Mouse (Mus musculus) testis, adult 10 weeks (tissue): ENCODE data around the gene Csnk2a1. TPM values are rescaled to one million over a fixed set of nuclear protein-coding genes. Genes with fewer than 3 reads are reported as not detected.

Source experiments
- polyA plus RNA-seq: library from polyadenylated mRNA; stranded (reverse); fragments of 350-450 nt; fragmentation: Illumina TruSeq; extraction: RNeasy Lipid Tissue Mini Kit (QIAGEN cat#74804); gene quantifications from one replicate; pipeline ENCODE4 v1.2.3, GENCODE M21; 2014; ENCODE audit warnings: low read depth, low replicate concordance

Csnk2a1 gene
- polyA plus RNA-seq, result 41.2 TPM

DNA sequence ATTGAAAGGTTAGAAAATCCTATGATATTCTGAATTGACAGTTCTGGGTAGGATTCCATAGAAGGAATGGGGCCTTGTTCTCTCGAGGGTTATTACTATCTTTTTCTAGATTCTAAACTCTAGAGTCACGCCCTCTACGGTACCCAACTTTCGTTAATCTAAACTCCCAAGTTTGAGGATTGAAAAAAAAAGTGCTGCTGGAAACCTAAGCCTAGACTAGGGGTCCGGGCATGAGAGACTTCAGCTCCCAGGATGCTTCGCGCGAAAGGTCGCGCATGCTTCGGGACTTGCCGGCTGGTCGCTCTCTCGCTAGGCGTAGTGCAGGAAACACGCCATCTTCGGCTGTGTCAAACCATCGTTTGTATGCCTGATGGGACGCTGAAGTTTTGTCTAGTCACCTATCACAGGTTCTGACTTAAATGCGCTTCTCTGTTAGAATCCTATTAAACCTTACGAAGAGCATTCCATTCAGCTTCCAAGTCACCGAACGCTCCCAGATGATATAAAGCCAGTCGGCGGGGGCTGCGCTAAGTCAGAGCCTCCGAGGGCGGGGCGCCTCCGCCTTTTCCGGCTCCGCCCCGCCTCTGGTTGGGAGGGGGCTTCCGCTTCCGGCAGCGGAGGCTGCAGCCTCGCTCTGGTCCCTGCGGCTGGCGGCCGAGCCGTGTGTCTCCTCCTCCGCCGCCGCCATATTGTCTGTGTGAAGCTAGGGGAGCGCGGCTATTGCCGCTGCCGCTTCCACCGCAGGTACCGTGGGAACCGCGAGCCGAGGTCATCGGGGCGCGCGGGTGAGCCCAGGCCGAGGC is at the start of gene Csnk2a1:
Gene Csnk2a1, plus strand, starts transcription at position 592 of the 803 bp plus-strand sequence.

DNA sequence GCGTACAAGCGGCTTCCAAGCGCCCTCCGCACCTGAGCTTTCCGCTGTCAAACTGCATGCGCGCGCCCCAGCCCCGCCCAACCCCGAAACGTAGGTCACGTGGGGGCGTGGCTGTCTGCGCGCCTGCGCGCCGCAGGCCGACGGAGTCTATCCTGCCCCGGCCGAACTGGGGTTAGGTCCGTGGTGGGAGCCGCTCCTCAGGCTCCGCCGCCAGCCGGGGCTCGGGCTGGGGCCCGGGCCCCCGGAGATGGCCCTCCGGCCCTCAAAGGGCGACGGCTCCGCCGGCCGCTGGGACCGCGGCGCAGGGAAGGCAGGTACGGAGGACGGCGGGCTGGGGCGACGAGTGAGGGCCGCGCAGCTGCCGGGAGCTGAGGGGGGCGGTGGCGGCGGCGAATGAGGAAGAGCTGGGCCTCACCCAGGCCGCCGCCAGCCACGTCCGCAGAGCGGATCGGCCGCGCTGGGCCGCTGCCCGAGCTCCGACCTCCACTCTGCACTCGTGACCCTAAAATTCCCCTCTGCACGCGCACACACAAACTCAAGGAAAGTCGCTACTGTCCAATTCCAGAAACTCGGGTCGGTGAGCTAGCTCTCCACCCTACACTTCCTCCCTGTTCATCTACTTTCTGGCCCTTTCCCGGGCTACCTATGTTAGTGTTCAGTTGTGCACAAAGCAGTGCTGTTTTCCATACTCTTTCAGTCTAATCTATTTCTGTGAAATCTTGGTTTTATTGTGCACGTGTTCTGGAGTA is 67.3 kb downstream of the Csnk2a1 start, which contains the start of gene Tbc1d20:
Gene Tbc1d20, plus strand, starts transcription at position 102 of the 749 bp plus-strand sequence.

Other genes with a start within 250 kb of the Csnk2a1 start
- 3.7 TPM for gene Fam110a, start 246.6 kb upstream of the Csnk2a1 start, polyA plus RNA-seq
- gene Slc52a3, start 230.3 kb upstream of the Csnk2a1 start, polyA plus RNA-seq, result 9.6 TPM
- not detected for gene Scrt2, start 145.3 kb upstream of the Csnk2a1 start, polyA plus RNA-seq
- gene Srxn1, start 121.3 kb upstream of the Csnk2a1 start, polyA plus RNA-seq, result 12.2 TPM
- gene Tcf15, start 83.3 kb upstream of the Csnk2a1 start, polyA plus RNA-seq, result not detected
- gene Tbc1d20, start 67.0 kb downstream of the Csnk2a1 start, polyA plus RNA-seq, result 43.6 TPM
- gene Rbck1, start 105.8 kb downstream of the Csnk2a1 start, polyA plus RNA-seq, result 0.56 TPM
- not detected for gene Trib3, start 117.2 kb downstream of the Csnk2a1 start, polyA plus RNA-seq
- gene Nrsn2, start 149.8 kb downstream of the Csnk2a1 start, polyA plus RNA-seq, result not detected
- gene Sox12, start 171.2 kb downstream of the Csnk2a1 start, polyA plus RNA-seq, result 0.66 TPM
- gene Zcchc3, start 188.2 kb downstream of the Csnk2a1 start, polyA plus RNA-seq, result 2.5 TPM
- 73.2 TPM for gene 6820408C15Rik, start 188.7 kb downstream of the Csnk2a1 start, polyA plus RNA-seq
- not detected for gene Defb23, start 237.8 kb downstream of the Csnk2a1 start, polyA plus RNA-seq